Mouse (Mus musculus): ENCODE data around the gene Col25a1. TPM values are rescaled to one million over a fixed set of nuclear protein-coding genes. Genes with fewer than 3 reads are reported as not detected.

The Col25a1 gene
- polyA plus RNA-seq, 1 experiment: 0.85 TPM

DNA sequence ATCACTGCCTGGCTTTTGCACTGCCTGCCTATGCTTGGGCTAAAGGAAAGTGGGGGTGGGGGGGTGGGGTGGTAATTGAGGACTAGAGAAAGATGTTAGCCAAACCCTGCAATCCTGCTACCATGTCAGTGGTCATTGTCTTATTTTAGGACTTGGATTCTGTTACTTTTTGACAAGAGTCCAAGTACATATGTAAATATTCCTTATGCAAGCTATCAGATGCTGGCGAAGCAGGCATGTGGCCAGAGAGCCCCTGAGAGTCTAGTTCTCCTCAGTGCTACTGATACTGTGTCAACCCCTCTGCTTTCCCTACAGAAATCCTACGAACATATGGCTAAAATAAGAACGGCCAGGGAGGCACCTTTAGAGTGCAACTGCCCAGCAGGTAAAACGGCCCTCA is 51.1 kb downstream of the Col25a1 start:
- Histone ChIP-seq H3K4me1 (ENCODE audit: control insufficient read depth, insufficient read depth, low read length) (no peaks in the 10 kb centered on the region), H3K27me3 (ENCODE audit: control insufficient read depth, insufficient read depth, low read length, poor library complexity, severe bottlenecking) (peaks cover 10% of the 10 kb centered on the region; the same call in 1 of the 2 replicates), H3K9ac (ENCODE audit: low read depth, poor library complexity, severe bottlenecking) (no peak overlapping the region), H3K36me3 (ENCODE audit: control insufficient read depth, insufficient read depth, low read length, poor library complexity, severe bottlenecking) (no peaks in the 10 kb centered on the region), H3K27ac (ENCODE audit: insufficient read depth, low read length) (no peak overlapping the region), H3K9me3 (replicated peaks; ENCODE audit: control insufficient read depth, insufficient read depth, low read length, poor library complexity, severe bottlenecking) (no peaks in the 10 kb centered on the region), H3K4me3 (ENCODE audit: low read depth, low read length) (no peak overlapping the region)
- TF ChIP-seq EP300 (IDR thresholded peaks at IDR 0.05; ENCODE audit: insufficient read depth, low read depth, low read length) (no peak), CTCF (IDR thresholded peaks at IDR 0.05; ENCODE audit: low read depth, low read length) (no peak), POLR2A (IDR thresholded peaks at IDR 0.05; ENCODE audit: insufficient read depth, low read length) (no peak)

DNA sequence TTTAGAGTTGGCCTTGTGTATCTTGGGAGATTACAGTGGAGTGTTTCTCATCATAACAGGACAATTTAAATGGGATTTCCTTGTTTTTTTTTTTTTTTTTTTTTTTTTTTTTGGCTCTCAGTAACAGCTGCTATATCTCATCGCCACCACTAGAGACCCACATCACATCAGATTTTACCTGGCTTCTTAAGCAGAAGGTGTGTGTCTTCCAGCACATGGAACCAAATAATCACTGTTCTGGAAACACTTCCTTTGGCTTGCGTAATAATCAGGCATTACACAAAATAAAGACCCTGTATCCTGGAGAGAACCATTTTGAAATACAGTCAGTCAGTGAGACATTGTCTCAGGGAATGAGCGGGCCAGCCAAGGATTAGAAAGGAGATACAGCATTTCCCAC is 53.8 kb downstream of the Col25a1 start:
- TF ChIP-seq CTCF (IDR thresholded peaks at IDR 0.05; ENCODE audit: low read depth, low read length) (no peak), POLR2A (IDR thresholded peaks at IDR 0.05; ENCODE audit: insufficient read depth, low read length) (no peak), EP300 (IDR thresholded peaks at IDR 0.05; ENCODE audit: insufficient read depth, low read depth, low read length) (no peak)
- H3K27me3 ChIP-seq (ENCODE audit: control insufficient read depth, insufficient read depth, low read length, poor library complexity, severe bottlenecking): peaks cover 7% of the 10 kb centered on the region; the same call in 1 of the 2 replicates
- no peaks in the 10 kb centered on the region for H3K9me3 ChIP-seq (replicated peaks; ENCODE audit: control insufficient read depth, insufficient read depth, low read length, poor library complexity, severe bottlenecking)
- H3K27ac ChIP-seq (ENCODE audit: insufficient read depth, low read length): no peak overlapping the region
- no peak overlapping the region for H3K4me3 ChIP-seq (ENCODE audit: low read depth, low read length)
- no peaks in the 10 kb centered on the region for H3K36me3 ChIP-seq (ENCODE audit: control insufficient read depth, insufficient read depth, low read length, poor library complexity, severe bottlenecking)
- no peak overlapping the region for H3K9ac ChIP-seq (ENCODE audit: low read depth, poor library complexity, severe bottlenecking)
- H3K4me1 ChIP-seq (ENCODE audit: control insufficient read depth, insufficient read depth, low read length): no peaks in the 10 kb centered on the region

DNA sequence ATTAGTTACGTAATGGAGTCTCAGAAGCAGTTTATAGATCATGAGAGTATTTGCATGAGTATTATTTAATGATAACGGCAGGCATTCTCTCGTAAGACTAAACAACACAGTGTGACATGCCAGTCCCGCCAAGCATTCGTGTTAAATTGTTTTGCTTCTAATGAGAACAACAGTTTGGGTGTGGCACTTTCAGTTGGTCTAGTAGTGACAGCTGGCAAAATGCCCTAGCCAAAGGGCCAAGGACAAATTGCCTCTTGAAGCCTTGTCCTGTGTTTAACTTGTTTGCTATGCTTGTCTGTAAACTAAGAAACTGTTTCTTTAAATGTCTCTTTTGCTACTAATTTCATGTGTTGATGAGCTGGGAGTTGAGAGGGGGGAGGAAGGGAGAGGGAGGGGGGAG is 56.3 kb downstream of the Col25a1 start:
- Histone ChIP-seq H3K36me3 (ENCODE audit: control insufficient read depth, insufficient read depth, low read length, poor library complexity, severe bottlenecking) (no peaks in the 10 kb centered on the region), H3K27ac (ENCODE audit: insufficient read depth, low read length) (no peak overlapping the region), H3K27me3 (ENCODE audit: control insufficient read depth, insufficient read depth, low read length, poor library complexity, severe bottlenecking) (no peaks in the 10 kb centered on the region), H3K4me3 (ENCODE audit: low read depth, low read length) (no peak overlapping the region), H3K9me3 (replicated peaks; ENCODE audit: control insufficient read depth, insufficient read depth, low read length, poor library complexity, severe bottlenecking) (no peaks in the 10 kb centered on the region), H3K4me1 (ENCODE audit: control insufficient read depth, insufficient read depth, low read length) (no peaks in the 10 kb centered on the region), H3K9ac (ENCODE audit: low read depth, poor library complexity, severe bottlenecking) (no peak overlapping the region)
- TF ChIP-seq POLR2A (IDR thresholded peaks at IDR 0.05; ENCODE audit: insufficient read depth, low read length) (no peak), EP300 (IDR thresholded peaks at IDR 0.05; ENCODE audit: insufficient read depth, low read depth, low read length) (no peak)

DNA sequence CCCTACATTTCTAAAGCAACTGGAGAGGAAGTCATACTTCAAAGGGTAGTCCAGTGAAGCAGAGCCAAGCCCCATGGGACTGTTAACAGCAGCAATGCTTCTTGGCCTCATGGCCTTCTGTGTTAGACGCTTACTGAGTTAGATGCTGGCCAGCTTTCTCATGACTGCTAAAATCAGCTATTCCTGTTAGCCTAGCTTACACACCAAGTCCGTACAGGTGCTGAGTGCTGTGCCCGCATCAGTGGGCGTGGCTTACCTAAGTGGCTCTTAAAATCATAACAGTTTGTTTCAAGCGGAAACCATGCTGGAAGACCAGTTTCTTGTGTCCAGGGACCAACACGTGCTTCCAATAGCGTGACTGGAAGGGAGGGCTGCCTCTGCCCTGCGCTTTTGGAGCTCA is 62.1 kb downstream of the Col25a1 start:
- Histone ChIP-seq H3K27ac (ENCODE audit: insufficient read depth, low read length) (no peak overlapping the region), H3K27me3 (ENCODE audit: control insufficient read depth, insufficient read depth, low read length, poor library complexity, severe bottlenecking) (no peaks in the 10 kb centered on the region), H3K4me3 (ENCODE audit: low read depth, low read length) (no peak overlapping the region), H3K9ac (ENCODE audit: low read depth, poor library complexity, severe bottlenecking) (no peak overlapping the region), H3K36me3 (ENCODE audit: control insufficient read depth, insufficient read depth, low read length, poor library complexity, severe bottlenecking) (no peaks in the 10 kb centered on the region), H3K9me3 (replicated peaks; ENCODE audit: control insufficient read depth, insufficient read depth, low read length, poor library complexity, severe bottlenecking) (no peaks in the 10 kb centered on the region), H3K4me1 (ENCODE audit: control insufficient read depth, insufficient read depth, low read length) (no peaks in the 10 kb centered on the region)
- TF ChIP-seq POLR2A (IDR thresholded peaks at IDR 0.05; ENCODE audit: insufficient read depth, low read length) (no peak), CTCF (IDR thresholded peaks at IDR 0.05; ENCODE audit: low read depth, low read length) (no peak), EP300 (IDR thresholded peaks at IDR 0.05; ENCODE audit: insufficient read depth, low read depth, low read length) (no peak)

DNA sequence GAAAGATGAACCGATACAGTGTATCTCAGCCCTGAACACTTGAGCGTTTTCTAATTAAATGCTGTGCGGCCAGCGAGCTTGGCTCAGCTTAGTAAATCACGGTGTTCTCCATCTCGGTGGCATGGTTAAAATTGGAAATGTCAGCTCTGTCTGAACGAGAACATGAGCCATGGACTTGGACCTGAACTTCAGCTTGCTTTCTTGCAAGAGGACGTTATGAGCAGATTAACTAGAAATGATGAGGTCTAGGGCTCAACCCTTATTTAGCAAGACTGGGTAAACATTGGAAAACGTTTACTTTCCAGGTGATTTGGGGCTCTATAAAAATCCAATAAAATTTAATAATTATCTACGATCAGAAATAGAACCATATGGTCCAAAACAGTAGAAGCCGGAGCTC is 83.3 kb downstream of the Col25a1 start:
- H3K27me3 ChIP-seq (ENCODE audit: control insufficient read depth, insufficient read depth, low read length, poor library complexity, severe bottlenecking): no peaks in the 10 kb centered on the region
- no peaks in the 10 kb centered on the region for H3K4me1 ChIP-seq (ENCODE audit: control insufficient read depth, insufficient read depth, low read length)
- TF ChIP-seq EP300 (IDR thresholded peaks at IDR 0.05; ENCODE audit: insufficient read depth, low read depth, low read length) (no peak), POLR2A (IDR thresholded peaks at IDR 0.05; ENCODE audit: insufficient read depth, low read length) (no peak), CTCF (IDR thresholded peaks at IDR 0.05; ENCODE audit: low read depth, low read length) (no peak)
- no peaks in the 10 kb centered on the region for H3K9me3 ChIP-seq (replicated peaks; ENCODE audit: control insufficient read depth, insufficient read depth, low read length, poor library complexity, severe bottlenecking)
- no peaks in the 10 kb centered on the region for H3K36me3 ChIP-seq (ENCODE audit: control insufficient read depth, insufficient read depth, low read length, poor library complexity, severe bottlenecking)
- H3K4me3 ChIP-seq (ENCODE audit: low read depth, low read length): no peak overlapping the region
- H3K9ac ChIP-seq (ENCODE audit: low read depth, poor library complexity, severe bottlenecking): no peak overlapping the region
- no peak overlapping the region for H3K27ac ChIP-seq (ENCODE audit: insufficient read depth, low read length)

DNA sequence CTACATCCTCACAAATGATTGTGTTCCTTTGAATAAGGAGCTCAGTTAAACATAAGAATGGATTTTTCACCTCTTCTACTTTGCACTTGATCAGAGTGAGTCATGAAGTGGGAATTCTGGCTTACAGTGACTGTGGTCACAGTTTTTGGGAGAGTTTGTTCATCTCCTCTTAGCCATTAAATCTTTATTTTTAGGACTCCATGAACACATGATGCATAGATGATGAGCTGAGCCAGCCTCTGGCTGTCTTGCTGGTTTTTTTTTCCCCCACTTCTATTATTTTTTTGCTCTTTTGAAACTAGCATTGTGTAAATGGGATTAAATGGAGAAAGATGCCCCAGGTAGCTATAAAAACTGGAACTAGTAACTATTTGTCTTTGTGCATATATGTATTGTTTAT is 84.8 kb downstream of the Col25a1 start:
- Histone ChIP-seq H3K27me3 (ENCODE audit: control insufficient read depth, insufficient read depth, low read length, poor library complexity, severe bottlenecking) (no peaks in the 10 kb centered on the region), H3K4me1 (ENCODE audit: control insufficient read depth, insufficient read depth, low read length) (no peaks in the 10 kb centered on the region), H3K27ac (ENCODE audit: insufficient read depth, low read length) (no peak overlapping the region), H3K4me3 (ENCODE audit: low read depth, low read length) (no peak overlapping the region), H3K36me3 (ENCODE audit: control insufficient read depth, insufficient read depth, low read length, poor library complexity, severe bottlenecking) (no peaks in the 10 kb centered on the region), H3K9ac (ENCODE audit: low read depth, poor library complexity, severe bottlenecking) (no peak overlapping the region), H3K9me3 (replicated peaks; ENCODE audit: control insufficient read depth, insufficient read depth, low read length, poor library complexity, severe bottlenecking) (no peaks in the 10 kb centered on the region)
- TF ChIP-seq CTCF (IDR thresholded peaks at IDR 0.05; ENCODE audit: low read depth, low read length) (no peak), EP300 (IDR thresholded peaks at IDR 0.05; ENCODE audit: insufficient read depth, low read depth, low read length) (no peak), POLR2A (IDR thresholded peaks at IDR 0.05; ENCODE audit: insufficient read depth, low read length) (no peak)

All from ES-Bruce4 (cell line).